Mouse (Mus musculus): ENCODE results near the gene Scyl3. TPM values are rescaled to one million over a fixed set of nuclear protein-coding genes. Genes with fewer than 3 reads are reported as not detected.

The Scyl3 gene
- polyA plus RNA-seq (2021) = 21.6 TPM

GRCm38 (mm10) chr1:163928846-163929245, at the start of gene Scyl3:
TSS of gene Scyl3 (plus strand) at chr1:163929100.
- ATAC-seq = no peak
- no peak for DNase-seq (ENCODE audit: low read depth, low spot score)
- H3K27me3 ChIP-seq = no peaks in the 10 kb centered on the region
- ChIA-PET POLR2A (interaction anchor here (0.6 kb wide), 1 partner anchor 9 kb away, joined by 3 read pairs; no protein-coding TSS in a partner anchor), CTCF (no interaction called here)
- no peak for TF ChIP-seq CTCF (IDR thresholded peaks at IDR 0.05)
- in situ Hi-C loops (cut with MboI; ENCODE audit: low pct_unique_long_range_greater_than_20kb) = no loop called here

- POLR2A ChIA-PET = no interaction called here
- no peaks in the 10 kb centered on the region for H3K27me3 ChIP-seq
- ATAC-seq = no peak
- DNase-seq (ENCODE audit: low read depth, low spot score) = no peak
- in situ Hi-C loops (cut with MboI; ENCODE audit: low pct_unique_long_range_greater_than_20kb) = no loop called here
- CTCF ChIA-PET = interaction anchor here (1.0 to 1.3 kb wide), 2 partner anchors 17 to 20 kb away, joined by 3 read pairs; no protein-coding TSS in a partner anchor
- TF ChIP-seq CTCF (IDR thresholded peaks at IDR 0.05) = no peak
Observed at GRCm38 (mm10) chr1:163889629-163890028, 39.3 kb upstream of the Scyl3 start.

GRCm38 (mm10) chr1:163893294-163893693, 35.6 kb upstream of the Scyl3 start:
- POLR2A ChIA-PET = no interaction called here
- in situ Hi-C loops (cut with MboI; ENCODE audit: low pct_unique_long_range_greater_than_20kb) = no loop called here

GRCm38 (mm10) chr1:163893774-163894527, 34.9 kb upstream of the Scyl3 start:
- H3K27me3 ChIP-seq = no peaks in the 10 kb centered on the region
- CTCF ChIA-PET = interaction anchor here (1.1 kb wide), 1 partner anchor 11 kb away, joined by 4 read pairs; no protein-coding TSS in a partner anchor
- no peak for TF ChIP-seq CTCF (IDR thresholded peaks at IDR 0.05)
- no peak for DNase-seq (ENCODE audit: low read depth, low spot score)
- POLR2A ChIA-PET = interaction anchor here (1.2 kb wide), 1 partner anchor 9 kb away, joined by 3 read pairs; no protein-coding TSS in a partner anchor
- in situ Hi-C loops (cut with MboI; ENCODE audit: low pct_unique_long_range_greater_than_20kb) = no loop called here
- no peak for ATAC-seq

More at GRCm38 (mm10) chr1:163893294-163893693, 35.6 kb upstream of the Scyl3 start:
- TF ChIP-seq CTCF (IDR thresholded peaks at IDR 0.05) = no peak
- no peaks in the 10 kb centered on the region for H3K27me3 ChIP-seq
- ATAC-seq (no peak), DNase-seq (ENCODE audit: low read depth, low spot score) (no peak)
- CTCF ChIA-PET = interaction anchor here (1.1 kb wide), 1 partner anchor 10 kb away, joined by 4 read pairs; no protein-coding TSS in a partner anchor

GRCm38 (mm10) chr1:163898291-163898764, 30.6 kb upstream of the Scyl3 start:
- CTCF ChIA-PET = interaction anchor here (1.8 kb wide), 1 partner anchor 21 kb away, joined by 4 read pairs; no protein-coding TSS in a partner anchor
- in situ Hi-C loops (cut with MboI; ENCODE audit: low pct_unique_long_range_greater_than_20kb) = no loop called here
- no peaks in the 10 kb centered on the region for H3K27me3 ChIP-seq
- DNase-seq (ENCODE audit: low read depth, low spot score) (peak; percentile 22), ATAC-seq (no peak)
- POLR2A ChIA-PET = no interaction called here
- TF ChIP-seq CTCF (IDR thresholded peaks at IDR 0.05) = no peak

- POLR2A ChIA-PET = no interaction called here
- DNase-seq (ENCODE audit: low read depth, low spot score) (no peak), ATAC-seq (no peak)
- CTCF ChIA-PET = interaction anchor here (1.7 kb wide), 1 partner anchor 11 kb away, joined by 6 read pairs; no protein-coding TSS in a partner anchor
- TF ChIP-seq CTCF (IDR thresholded peaks at IDR 0.05) = no peak
- no peaks in the 10 kb centered on the region for H3K27me3 ChIP-seq
- in situ Hi-C loops (cut with MboI; ENCODE audit: low pct_unique_long_range_greater_than_20kb) = no loop called here
Observed at GRCm38 (mm10) chr1:163899575-163899974, 29.3 kb upstream of the Scyl3 start.

- ChIA-PET POLR2A (no interaction called here), CTCF (interaction anchor here (1.7 kb wide), 1 partner anchor 10 kb away, joined by 6 read pairs; no protein-coding TSS in a partner anchor)
- ATAC-seq (no peak), DNase-seq (ENCODE audit: low read depth, low spot score) (no peak)
- in situ Hi-C loops (cut with MboI; ENCODE audit: low pct_unique_long_range_greater_than_20kb) = loop anchor here (10.0 to 25.0 kb wide), 2 partner anchors 755 to 1013 kb away; partner anchors contain the start of gene Fmo2
- no peaks in the 10 kb centered on the region for H3K27me3 ChIP-seq
- no peak for TF ChIP-seq CTCF (IDR thresholded peaks at IDR 0.05)
Observed at GRCm38 (mm10) chr1:163900168-163900567, 28.7 kb upstream of the Scyl3 start.

- no peak for TF ChIP-seq CTCF (IDR thresholded peaks at IDR 0.05)
- DNase-seq (ENCODE audit: low read depth, low spot score) (no peak), ATAC-seq (no peak)
- in situ Hi-C loops (cut with MboI; ENCODE audit: low pct_unique_long_range_greater_than_20kb) = loop anchor here (10.0 to 25.0 kb wide), 2 partner anchors 759 to 1016 kb away; partner anchors contain the start of gene Fmo2
- ChIA-PET CTCF (interaction anchor here (1.3 kb wide), 1 partner anchor 753 kb away, joined by 3 read pairs; no protein-coding TSS in a partner anchor), POLR2A (no interaction called here)
- H3K27me3 ChIP-seq = no peaks in the 10 kb centered on the region
Observed at GRCm38 (mm10) chr1:163903411-163903810, 25.5 kb upstream of the Scyl3 start.

- ATAC-seq = no peak
- H3K27me3 ChIP-seq = no peaks in the 10 kb centered on the region
- no peak for DNase-seq (ENCODE audit: low read depth, low spot score)
- TF ChIP-seq CTCF (IDR thresholded peaks at IDR 0.05) = no peak
- POLR2A ChIA-PET = interaction anchor here (0.7 kb wide), 1 partner anchor 1937 kb away, joined by 3 read pairs; no protein-coding TSS in a partner anchor
- in situ Hi-C loops (cut with MboI; ENCODE audit: low pct_unique_long_range_greater_than_20kb) = loop anchor here (10.0 to 25.0 kb wide), 2 partner anchors 762 to 1020 kb away; partner anchors contain the start of gene Fmo2
- CTCF ChIA-PET = no interaction called here
Observed at GRCm38 (mm10) chr1:163907007-163907811, 21.7 kb upstream of the Scyl3 start.

- ChIA-PET POLR2A (interaction anchor here (0.7 kb wide), 1 partner anchor 1938 kb away, joined by 3 read pairs; no protein-coding TSS in a partner anchor), CTCF (interaction anchor here (1.2 kb wide), 1 partner anchor 58 kb away, joined by 3 read pairs; no protein-coding TSS in a partner anchor)
- no peaks in the 10 kb centered on the region for H3K27me3 ChIP-seq
- in situ Hi-C loops (cut with MboI; ENCODE audit: low pct_unique_long_range_greater_than_20kb) = loop anchor here (10.0 to 25.0 kb wide), 2 partner anchors 764 to 1021 kb away; partner anchors contain the start of gene Fmo2
- TF ChIP-seq CTCF (IDR thresholded peaks at IDR 0.05) = no peak
- DNase-seq (ENCODE audit: low read depth, low spot score) = no peak
- no peak for ATAC-seq
Observed at GRCm38 (mm10) chr1:163908389-163908788, 20.5 kb upstream of the Scyl3 start.

Data from Patski (cell line).